Mouse (Mus musculus) thymus, adult 2 months (tissue): Measurements from ENCODE around the gene Thoc6.

Source experiments
- CTCF ChIP-seq: fragments of 200-500 bp; IDR thresholded peaks from 2 replicates; pipeline ENCODE4 v1.5.1; 2012; ENCODE audit warnings: mild to moderate bottlenecking, control low read depth, low read length, moderate library complexity, borderline replicate concordance; ENCODE audit not compliant: control insufficient read depth, poor library complexity, insufficient read depth; ENCODE audit errors: extremely low read depth
- POLR2A ChIP-seq: fragments of 200-500 bp; IDR thresholded peaks from 2 replicates; pipeline ENCODE4 v1.6.1; 2012; ENCODE audit warnings: mild to moderate bottlenecking, low read length, control low read depth, moderate library complexity; ENCODE audit not compliant: control insufficient read depth, poor library complexity, insufficient read depth; ENCODE audit errors: extremely low read depth

GRCm38 (mm10) chr17:23660117-23660875 is 13.4 kb downstream of the Thoc6 start, which contains the start of gene Bicdl2:
- TF ChIP-seq POLR2A (no peak), CTCF (peak; percentile 79; the same call in 1 of the 2 replicates)
